Mouse (Mus musculus): ENCODE measurements around the gene Trpc5.

Trpc5 gene

DNA sequence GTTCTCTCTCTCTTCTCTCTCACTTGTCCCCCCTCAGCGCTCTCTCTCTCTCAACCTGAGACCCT lies at the start of gene Trpc5:
TSS of gene Trpc5 (minus strand) at position 39 of the 65 bp plus-strand sequence.
- no peak for DNase-seq (ENCODE audit: low spot score)

- no peak for DNase-seq (ENCODE audit: low spot score)
These were observed 28.4 kb upstream of the Trpc5 start for GRCm38 (mm10) chrX:144716330-144716729.

DNA sequence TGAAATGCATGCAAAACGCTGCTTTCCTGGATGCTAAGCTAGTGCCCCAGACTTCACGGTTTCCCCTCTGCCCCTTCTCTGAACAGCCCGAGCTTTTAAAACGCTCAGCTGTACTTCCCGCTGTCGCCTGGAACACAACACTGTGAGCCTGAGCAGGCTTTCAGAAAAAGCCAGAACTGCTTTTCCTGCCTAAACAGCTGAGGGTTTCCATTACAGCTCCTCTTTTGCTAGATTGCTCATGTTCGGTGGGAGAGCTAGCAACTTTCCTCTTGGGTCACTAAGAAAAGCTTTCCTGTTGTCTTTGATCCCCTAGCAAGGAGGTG lies 1.8 kb upstream of the Trpc5 start:
- no peak for DNase-seq (ENCODE audit: low spot score)

DNA sequence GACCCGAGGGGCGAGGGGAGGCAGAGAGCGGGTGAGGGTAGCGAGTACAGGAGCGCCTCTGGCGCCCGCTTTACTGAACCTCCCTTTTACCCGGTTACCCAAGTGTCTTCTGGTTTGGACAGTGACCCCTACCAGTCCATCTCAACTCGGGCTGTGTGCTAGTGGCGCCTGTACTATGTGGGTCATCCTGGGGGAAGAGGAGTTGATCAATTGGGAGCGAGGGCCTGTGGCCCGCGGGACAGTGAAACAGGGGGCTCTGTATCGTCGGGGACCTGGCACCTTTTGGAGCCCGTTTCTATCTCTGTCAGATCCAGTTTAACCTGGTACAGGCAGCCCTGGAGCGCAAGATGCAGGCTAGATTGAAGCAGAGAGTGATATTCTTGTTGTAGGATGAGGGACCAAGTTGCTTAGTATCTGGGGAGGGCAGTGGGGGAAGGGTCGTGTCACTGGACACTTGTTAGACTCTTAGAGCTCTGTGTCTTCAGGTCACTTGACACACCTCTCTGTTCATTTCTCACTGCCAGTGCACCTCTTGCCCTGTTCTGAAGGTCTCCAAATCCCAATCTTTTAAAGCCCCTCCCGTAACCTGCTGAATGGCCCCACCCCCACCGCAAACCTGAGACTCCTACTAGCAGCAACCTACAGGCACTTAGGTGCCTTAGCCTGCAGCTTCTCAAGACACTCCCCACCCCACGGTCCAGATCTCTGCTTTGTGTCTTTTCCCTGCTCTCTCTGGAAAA lies 1.3 kb upstream of the Trpc5 start:
- DNase-seq (ENCODE audit: low spot score): no peak

DNA sequence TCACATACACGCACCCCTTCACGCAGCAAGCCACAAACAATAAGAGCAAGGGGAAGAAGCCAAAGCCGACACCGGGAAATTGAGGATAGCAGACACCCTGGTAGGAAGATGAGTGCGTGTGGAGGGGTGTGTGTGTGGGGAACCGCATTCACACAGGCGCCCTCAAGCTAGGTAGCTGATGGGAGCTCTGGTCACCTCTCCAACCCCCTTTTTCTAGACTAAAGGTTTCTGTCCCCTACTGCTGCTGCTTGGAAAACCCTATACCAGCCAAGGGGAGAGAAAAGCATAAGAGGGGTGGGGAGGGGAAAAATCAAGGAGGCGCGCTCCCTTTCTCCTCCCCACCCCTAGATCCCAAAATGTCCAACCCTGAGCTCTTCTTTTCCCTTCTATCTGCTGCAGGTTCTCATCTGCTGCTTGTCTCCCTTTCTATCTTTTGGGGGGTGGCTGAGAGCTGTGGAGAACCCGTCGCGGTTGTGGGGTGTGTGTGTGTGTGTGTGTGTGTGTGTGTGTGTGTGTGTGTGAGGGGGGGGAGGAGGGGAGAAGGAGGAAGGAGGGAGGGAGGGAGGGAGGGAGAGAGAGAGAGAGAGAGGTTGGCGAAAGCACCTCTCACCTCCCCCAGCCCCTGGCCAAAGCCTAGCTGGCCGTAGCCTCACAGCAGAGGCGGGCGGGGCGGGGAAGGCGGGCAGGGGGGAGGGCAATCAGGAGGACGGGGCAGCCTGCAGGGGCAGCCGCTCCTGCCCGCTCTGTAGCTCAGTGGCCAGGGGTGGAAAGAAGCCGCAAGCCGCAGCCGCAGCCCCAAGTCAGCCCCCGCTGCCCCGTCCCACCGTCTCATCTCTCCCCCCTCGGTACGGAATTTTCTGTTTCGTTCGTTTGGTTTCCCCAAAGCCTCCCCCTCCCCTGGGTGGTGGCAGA lies 483 bp upstream of the Trpc5 start, which contains the start of gene Rtl4:
TSS of gene Rtl4 (plus strand) at position 701 of the 912 bp plus-strand sequence.
- no peak for DNase-seq (ENCODE audit: low spot score)

DNA sequence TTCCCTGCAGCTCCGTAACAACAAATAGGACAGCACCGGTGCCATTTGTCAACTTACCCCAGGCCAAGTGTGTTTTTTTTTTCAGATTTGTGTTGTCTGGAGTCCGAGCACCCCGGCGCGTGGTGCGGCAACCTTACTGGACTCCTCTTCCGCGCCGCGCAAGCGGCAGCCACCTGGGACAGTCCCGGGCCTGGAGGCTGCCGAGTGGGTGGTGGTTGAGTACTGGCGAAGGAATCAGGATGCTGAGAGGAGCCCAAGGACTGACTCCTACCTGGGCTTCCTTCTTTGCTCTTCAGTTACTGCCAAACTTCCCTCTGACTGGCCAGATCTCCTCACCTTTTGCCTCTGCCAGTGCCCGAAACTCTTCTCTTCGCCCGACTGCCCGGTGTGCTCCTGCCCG lies 238 bp downstream of the Trpc5 start:
- no peak for DNase-seq (ENCODE audit: low spot score)

DNA sequence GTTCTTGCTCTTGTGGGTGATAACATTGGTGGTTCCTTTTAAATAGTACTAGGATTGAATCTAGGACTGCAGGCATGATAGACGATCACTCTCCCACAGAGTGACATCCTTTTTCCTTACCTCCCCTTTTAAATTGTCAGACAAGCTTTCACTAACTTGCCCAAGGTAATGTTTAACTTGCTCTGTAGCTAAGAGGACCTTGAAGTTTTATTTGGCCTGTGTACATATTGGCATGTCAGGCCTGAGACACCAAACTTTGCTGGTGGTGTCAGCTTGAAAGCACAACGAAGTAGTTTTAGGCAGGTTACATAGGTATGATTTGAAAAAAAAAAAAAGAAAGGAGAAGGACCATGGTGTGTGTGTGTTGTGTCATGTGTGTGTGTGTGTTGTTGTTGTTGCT lies 35.8 kb downstream of the Trpc5 start:
- no peak for DNase-seq (ENCODE audit: low spot score)

DNA sequence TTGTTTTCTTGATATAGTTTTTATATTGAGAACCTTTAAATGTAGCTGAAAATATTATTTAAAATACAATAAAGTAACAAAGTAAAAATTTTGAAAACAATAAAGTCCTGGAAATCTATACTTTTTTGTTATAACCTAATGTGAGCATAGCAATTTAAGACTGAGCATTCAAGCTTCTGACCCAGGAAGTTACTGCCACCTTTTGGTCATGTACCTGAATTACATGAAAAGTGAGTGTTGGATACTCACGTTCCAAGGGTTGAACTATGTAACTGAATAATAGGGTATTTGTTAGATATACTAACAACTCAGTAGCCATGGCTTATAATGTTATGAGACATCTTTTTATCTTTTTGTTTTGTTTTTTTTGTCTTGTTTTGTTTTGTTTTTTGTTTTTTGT lies 42.6 kb downstream of the Trpc5 start:
- no peak for DNase-seq (ENCODE audit: low spot score)

DNA sequence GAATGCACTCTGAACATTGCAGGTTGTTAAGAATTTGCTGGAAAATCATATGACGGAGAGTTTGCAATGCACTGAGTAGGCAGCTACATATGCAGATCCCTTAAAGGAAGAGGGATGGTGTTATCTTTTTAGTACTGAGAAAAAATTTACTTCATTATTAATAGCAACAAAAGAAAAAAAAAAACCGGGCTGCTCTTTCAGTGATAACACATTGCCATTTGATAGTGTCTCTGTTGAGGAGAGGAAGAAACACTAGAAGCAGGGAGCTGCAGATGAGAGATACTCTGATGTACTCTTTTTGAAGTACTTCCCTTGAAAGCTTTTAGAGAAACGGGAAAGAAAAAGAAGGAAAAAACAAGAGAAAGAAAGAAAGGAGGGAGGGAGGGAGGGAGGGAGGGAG lies 43.2 kb downstream of the Trpc5 start:
- DNase-seq (ENCODE audit: low spot score): no peak

- no peak for DNase-seq (ENCODE audit: low spot score)
These were observed 75.2 kb downstream of the Trpc5 start for GRCm38 (mm10) chrX:144612753-144613152.

DNA sequence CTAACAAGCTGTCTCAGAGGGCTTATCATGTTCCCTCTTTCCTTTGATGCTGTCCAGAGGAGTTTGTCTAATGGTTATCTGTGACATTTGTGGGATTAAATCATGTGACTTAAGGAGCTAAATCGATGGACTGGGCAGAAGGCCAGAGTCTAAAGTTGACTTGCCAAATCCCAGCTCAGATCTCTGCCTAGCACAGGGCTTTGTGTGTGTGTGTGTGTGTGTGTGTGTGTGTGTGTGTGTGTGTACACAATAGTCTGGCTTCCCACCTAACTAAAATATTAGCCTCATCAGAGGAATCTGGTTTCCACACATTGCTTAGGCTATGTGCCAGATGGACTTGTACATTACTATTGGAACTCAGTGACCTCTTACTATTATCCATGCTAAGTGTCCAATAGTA lies 151.5 kb downstream of the Trpc5 start:
- DNase-seq (ENCODE audit: low spot score): no peak

DNA sequence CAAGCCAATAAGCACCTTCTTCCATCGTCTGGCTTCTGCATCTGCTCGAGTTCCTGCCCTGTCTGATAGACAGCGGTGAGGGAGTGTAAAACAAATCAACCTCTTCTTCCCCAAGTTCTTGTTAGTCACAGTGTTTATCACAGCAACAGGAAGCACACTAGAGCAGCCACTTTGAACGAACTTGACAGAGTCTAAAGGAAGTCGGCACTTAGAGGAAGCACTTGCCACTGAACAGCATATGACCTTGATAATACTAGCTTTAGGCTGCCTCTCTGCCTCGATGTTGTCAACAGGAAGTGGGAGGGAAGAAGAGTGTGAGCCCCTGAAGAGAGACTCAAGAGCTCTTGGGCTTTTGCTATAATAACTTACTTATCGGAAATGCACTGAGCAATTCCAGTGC lies 161.9 kb downstream of the Trpc5 start:
- no peak for DNase-seq (ENCODE audit: low spot score)

- DNase-seq (ENCODE audit: low spot score): no peak
These were observed 164.7 kb downstream of the Trpc5 start for GRCm38 (mm10) chrX:144523239-144523638.

- DNase-seq (ENCODE audit: low spot score): no peak
These were observed 196.6 kb downstream of the Trpc5 start for GRCm38 (mm10) chrX:144491394-144491793.

DNA sequence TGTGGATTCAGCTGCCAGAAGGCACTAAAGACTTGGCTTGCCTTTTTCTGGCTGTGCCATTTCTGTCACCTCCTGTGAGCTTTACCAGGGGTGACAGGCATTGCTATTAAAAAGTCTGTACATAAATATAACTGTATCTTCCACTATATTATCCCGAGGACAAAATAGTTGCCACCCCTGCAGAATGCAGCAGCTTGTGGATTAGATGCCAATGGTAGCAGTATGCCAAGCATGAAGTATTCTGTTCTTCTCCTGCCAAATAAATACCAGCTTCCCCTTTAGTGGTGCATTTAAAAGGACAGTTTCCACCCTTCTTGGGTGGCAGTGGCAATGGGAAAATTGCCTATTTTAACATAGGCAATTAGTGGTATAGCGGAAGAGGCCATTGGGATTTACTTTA lies 223.6 kb downstream of the Trpc5 start:
- DNase-seq (ENCODE audit: low spot score): no peak

DNA sequence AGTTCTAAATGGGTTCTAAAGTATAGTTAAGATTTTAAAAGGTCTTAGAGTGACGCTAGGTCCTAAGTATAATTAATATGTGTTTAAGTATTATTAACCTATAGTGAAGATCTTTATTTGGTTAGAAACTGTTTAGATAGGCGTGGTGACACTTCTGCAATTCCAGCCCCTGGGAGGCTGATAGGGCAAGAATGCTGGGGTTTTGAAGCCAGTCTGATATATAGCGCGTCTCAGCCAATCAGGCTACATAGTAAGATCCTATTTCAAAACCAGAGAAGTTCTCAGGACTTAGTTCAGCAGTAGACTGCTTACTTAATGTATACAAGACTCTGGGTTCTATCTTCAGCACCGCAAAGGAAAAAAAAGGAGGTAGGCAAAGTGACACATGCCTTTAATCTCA lies 231.7 kb downstream of the Trpc5 start, which contains the start of gene Trpc5os:
TSS of gene Trpc5os (plus strand) at position 301 of the 400 bp plus-strand sequence.
- no peak for DNase-seq (ENCODE audit: low spot score)

DNA sequence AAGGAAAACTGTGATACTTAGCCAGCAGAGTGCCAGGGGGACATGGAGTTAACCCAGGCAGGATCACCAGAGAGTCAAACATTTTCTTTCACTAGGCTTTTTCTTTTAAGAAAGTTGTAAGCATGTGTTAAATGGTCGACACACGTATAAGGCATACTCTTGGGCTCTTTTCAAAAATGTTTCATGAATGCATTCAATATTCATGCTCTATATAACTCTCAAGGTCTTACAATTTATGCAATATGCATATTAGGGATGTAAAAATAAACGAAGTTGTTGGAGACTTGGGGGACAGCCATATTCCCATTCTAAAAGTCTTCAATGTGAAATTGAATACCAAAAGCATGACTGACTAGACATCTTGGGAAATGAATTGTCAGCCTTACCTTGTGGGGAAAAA lies 264.1 kb downstream of the Trpc5 start:
- no peak for DNase-seq (ENCODE audit: low spot score)

DNA sequence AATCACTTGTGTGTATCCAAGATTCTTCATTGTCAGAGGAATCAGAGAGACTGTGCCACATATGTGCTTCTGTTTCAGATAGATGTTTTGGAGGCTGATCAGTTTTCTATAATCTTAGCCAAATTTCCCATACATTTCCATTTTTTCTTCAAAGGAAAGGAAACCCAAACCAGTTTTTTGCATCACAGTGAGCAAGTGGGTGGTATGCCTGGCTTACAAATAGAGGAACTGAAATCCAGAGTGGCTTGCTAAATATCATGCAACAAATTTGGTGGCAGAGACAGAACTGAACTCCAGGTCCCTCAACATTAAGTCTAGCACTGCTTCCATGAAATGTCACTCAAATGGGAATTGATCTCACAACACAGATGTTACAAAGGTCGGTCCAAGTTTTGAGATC lies 266.9 kb downstream of the Trpc5 start:
- DNase-seq (ENCODE audit: low spot score): no peak

- DNase-seq (ENCODE audit: low spot score): no peak
These were observed 267.7 kb downstream of the Trpc5 start for GRCm38 (mm10) chrX:144420259-144420658.

- DNase-seq (ENCODE audit: low spot score): no peak
These were observed 279.9 kb downstream of the Trpc5 start for GRCm38 (mm10) chrX:144408036-144408435.

DNA sequence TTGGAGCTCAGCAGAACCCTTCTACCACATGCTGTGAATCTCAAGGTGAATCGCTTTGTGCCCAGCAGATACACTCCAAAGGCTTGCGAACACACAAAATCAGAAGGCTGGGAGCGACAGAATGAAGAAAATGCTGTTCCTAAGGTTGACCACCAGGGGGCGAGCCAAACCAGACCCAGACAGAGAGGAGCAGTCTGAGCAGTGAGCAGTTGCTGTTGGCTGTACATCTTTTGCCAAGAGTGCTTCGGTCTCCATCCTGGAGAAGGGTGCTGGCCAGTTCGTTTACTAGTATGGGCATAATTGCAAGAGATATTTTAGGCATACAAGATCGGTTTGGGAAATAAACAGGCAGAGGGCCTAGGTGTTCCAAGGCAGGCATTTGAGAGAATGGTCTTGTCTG lies 284.5 kb downstream of the Trpc5 start:
- peak; percentile 29 for DNase-seq (ENCODE audit: low spot score)

DNA sequence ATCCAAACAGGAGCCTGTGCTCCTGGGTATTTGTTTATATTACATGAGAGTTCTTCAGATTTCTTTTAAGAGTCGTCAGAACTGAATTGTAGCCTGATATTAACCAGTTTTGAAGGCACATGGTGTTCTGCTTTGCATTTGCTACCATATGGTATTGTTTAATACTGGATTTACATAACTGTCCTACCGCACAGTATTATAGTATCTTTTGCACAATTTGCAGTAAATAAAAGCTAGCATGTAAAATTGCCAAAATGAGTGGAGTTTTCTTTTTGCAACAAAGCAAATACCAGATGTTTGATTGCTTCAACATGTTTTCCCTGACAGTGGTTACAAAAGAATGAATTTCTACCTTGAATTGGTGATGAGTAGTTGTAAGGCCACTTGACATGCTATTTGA lies 313.8 kb downstream of the Trpc5 start:
- DNase-seq (ENCODE audit: low spot score): no peak

- no peak for DNase-seq (ENCODE audit: low spot score)
These were observed 349.6 kb downstream of the Trpc5 start for GRCm38 (mm10) chrX:144338355-144338754.

DNA sequence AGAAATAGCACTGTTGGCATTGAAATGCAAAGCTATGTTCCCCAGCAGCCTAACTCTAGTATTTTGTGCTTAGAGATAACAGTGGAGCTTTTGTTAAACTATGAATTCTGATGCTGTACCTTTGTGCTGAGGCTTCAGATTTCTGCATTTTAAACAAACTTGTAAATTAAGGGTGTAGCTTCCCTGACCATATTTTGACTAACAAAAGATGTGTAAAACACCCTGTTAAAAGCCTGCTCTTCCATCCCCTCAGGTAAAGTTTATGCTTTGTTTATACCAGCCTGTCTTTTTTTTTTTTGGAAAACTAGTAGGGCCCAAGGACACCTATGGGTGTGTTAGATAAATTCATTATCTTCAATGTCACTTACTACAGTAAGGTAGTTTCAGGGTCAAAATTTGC lies 350.0 kb downstream of the Trpc5 start:
- no peak for DNase-seq (ENCODE audit: low spot score)

All from urinary bladder, postnatal 25 days (tissue).